10 mouse cellular contexts compared by ENCODE assay signal in the genomic region with DNA sequence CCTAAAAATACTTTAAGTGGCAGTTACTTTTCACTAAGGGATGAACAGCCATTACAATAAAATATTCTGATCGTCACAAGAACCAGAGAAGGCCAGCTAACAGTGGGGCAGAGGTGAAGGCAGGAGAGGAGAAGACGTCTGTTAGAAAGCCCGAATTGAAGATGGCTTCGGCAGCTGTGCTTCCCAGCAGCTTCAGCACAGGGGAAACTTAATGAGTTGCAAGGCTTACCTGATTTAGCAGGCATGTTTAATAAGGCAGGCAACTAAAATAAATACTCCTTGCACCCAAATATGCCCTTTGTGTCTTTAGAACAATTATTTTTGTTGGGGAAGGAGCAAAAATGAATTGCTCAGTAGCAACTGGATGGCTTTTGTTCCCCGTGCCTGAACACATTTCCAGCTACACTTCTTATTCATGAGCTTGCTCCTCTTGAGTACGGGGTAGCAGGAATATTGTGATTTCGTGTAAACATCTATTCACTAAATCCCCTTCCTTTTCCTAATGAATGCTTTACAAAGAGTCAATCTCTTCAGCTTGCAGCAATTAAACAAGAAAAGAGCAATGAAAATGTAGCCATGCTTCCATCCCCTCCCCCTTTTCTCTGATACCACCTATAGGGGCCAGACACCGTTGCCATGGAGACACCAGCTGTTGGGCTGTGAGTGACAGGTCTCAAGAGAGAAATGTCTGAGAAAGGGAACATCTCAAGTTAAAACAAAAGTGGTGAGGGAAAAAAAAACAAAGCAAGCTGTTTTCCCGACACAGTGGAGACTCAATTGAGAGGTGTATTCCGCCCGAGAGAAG.
DNase-seq lines count a peak whose midpoint lies in the region; ATAC-seq and TF ChIP-seq lines count a peak whose summit lies in the region.
"Had no signal": no experiment of that assay in that cellular context is flagged by ENCODE, and none has a peak within 500 bp of the region (broad histone marks: within the 10 kb centered on the region; RNA-seq: fewer than 3 reads in every experiment).

No protein-coding gene starts in this region.

- peak overlapping the region; percentile 47 for H3K4me2 ChIP-seq in hindbrain, embryonic 13.5 days
- peak overlapping the region; percentile 53 for H3K4me2 ChIP-seq in midbrain, embryonic 16.5 days (ENCODE audit: low read length)
- no peak overlapping the region for H3K4me2 ChIP-seq in stomach, postnatal 0 days (replicated peaks; ENCODE audit: low read depth)

- H3K27ac ChIP-seq in hindbrain, embryonic 13.5 days = peak overlapping the region; percentile 96
- peak overlapping the region; percentile 94 for H3K27ac ChIP-seq in midbrain, embryonic 16.5 days (ENCODE audit: low read length)
- H3K27ac ChIP-seq in stomach, postnatal 0 days (replicated peaks) = no peak overlapping the region

- TF ChIP-seq CTCF in stomach, postnatal 0 days (IDR thresholded peaks at IDR 0.05; ENCODE audit: low read depth) = no peak

- peak; percentile 93 for ATAC-seq in hindbrain, embryonic 13.5 days (ENCODE audit: low FRiP score)
- peak; percentile 91 for ATAC-seq in midbrain, embryonic 16.5 days
- no peak for ATAC-seq in stomach, postnatal 0 days (ENCODE audit: low FRiP score, low TSS enrichment)

- TF ChIP-seq EP300 in stomach, postnatal 0 days (optimal IDR thresholded peaks at IDR 0.05) = no peak

- H3K4me1 ChIP-seq in hindbrain, embryonic 13.5 days (replicated peaks) = peaks cover 22% of the 10 kb centered on the region
- peaks cover 19% of the 10 kb centered on the region for H3K4me1 ChIP-seq in midbrain, embryonic 16.5 days (ENCODE audit: control insufficient read depth, insufficient read depth, low read length)
- H3K4me1 ChIP-seq in stomach, postnatal 0 days (replicated peaks; ENCODE audit: control insufficient read depth, insufficient read depth) = no peaks in the 10 kb centered on the region

- no peaks in the 10 kb centered on the region for H3K9me3 ChIP-seq in hindbrain, embryonic 13.5 days
- H3K9me3 ChIP-seq in midbrain, embryonic 16.5 days (replicated peaks; ENCODE audit: control insufficient read depth, low read length, poor library complexity, severe bottlenecking) = no peaks in the 10 kb centered on the region
- no peaks in the 10 kb centered on the region for H3K9me3 ChIP-seq in stomach, postnatal 0 days (ENCODE audit: control insufficient read depth, low read length)

- H3K36me3 ChIP-seq in hindbrain, embryonic 13.5 days = no peaks in the 10 kb centered on the region
- H3K36me3 ChIP-seq in midbrain, embryonic 16.5 days (ENCODE audit: control insufficient read depth, insufficient read depth, low read length) = no peaks in the 10 kb centered on the region
- no peaks in the 10 kb centered on the region for H3K36me3 ChIP-seq in stomach, postnatal 0 days (ENCODE audit: control insufficient read depth, insufficient read depth, low read length)

- peak overlapping the region; percentile 8 for H3K4me3 ChIP-seq in hindbrain, embryonic 13.5 days
- peak overlapping the region; percentile 13 for H3K4me3 ChIP-seq in midbrain, embryonic 16.5 days (ENCODE audit: low read depth, low read length)
- no peak overlapping the region for H3K4me3 ChIP-seq in stomach, postnatal 0 days (ENCODE audit: low read depth, low read length)

- 6% methylated on average over 11 of the region's 11 CpGs for WGBS in hindbrain, embryonic 13.5 days
- WGBS in midbrain, embryonic 16.5 days = 3% methylated on average over 11 of the region's 11 CpGs
- WGBS in stomach, postnatal 0 days = 43% methylated on average over 11 of the region's 11 CpGs

- H3K9ac ChIP-seq in hindbrain, embryonic 13.5 days = peak overlapping the region; percentile 55; the same call in 1 of the 2 replicates
- H3K9ac ChIP-seq in midbrain, embryonic 16.5 days (ENCODE audit: low read depth, low read length) = peak overlapping the region; percentile 35; the same call in 1 of the 2 replicates
- no peak overlapping the region for H3K9ac ChIP-seq in stomach, postnatal 0 days (ENCODE audit: low read length)

- H3K27me3 ChIP-seq in hindbrain, embryonic 13.5 days = 0 out of 2 replicates have a peak, but pooled peaks cover 2% of the 10 kb centered on the region
- H3K27me3 ChIP-seq in midbrain, embryonic 16.5 days (ENCODE audit: control insufficient read depth, insufficient read depth, low read depth, low read length) = no peaks in the 10 kb centered on the region
- no peaks in the 10 kb centered on the region for H3K27me3 ChIP-seq in stomach, postnatal 0 days (ENCODE audit: control insufficient read depth, insufficient read depth, low read length)

- peak; percentile 30 for DNase-seq in ES-CJ7 (ENCODE audit: low read depth, low spot score)
- DNase-seq in embryo, embryonic 10.5 days (ENCODE audit: low spot score) = peak; percentile 83
- no peak for DNase-seq in stomach, postnatal 0 days (ENCODE audit: low spot score)
- no peak for DNase-seq in adrenal gland, postnatal 36 days
- no peak for DNase-seq in kidney, adult 11 months
- no peak for DNase-seq in spleen, postnatal 14 days (ENCODE audit: low spot score in 2 of 2)
- DNase-seq: gastrocnemius, postnatal 36 days; kidney, adult 18-20 months had no signal

Comparison
In these comparisons a context has a peak if more than half of its experiments do, and no peak if none do; other contexts are left out.
1. DNase-seq: peak in ES-CJ7 (single experiment) and embryo, embryonic 10.5 days (single experiment); none in stomach, postnatal 0 days (single experiment), adrenal gland, postnatal 36 days (0 of 2), kidney, adult 11 months (single experiment) and spleen, postnatal 14 days (0 of 2).